Mouse (Mus musculus): ENCODE measurements around the gene Hist2h2aa2. TPM values are rescaled to one million over a fixed set of nuclear protein-coding genes. Genes with fewer than 3 reads are reported as not detected.
A peak's percentile ranks its signal among the peaks of the same experiment; 100 is the strongest.
"Not testable (repeated sequence)": the region's sequence is repeated elsewhere in the genome, so short reads cannot be mapped to it uniquely, and the experiment has no call there.

Hist2h2aa2 gene
- polyA plus RNA-seq (2016; fragmentation: Nextera tagmentation; extraction: Ambion mirVana), result 13.0 and 21.3 TPM in 2 replicates

- Histone ChIP-seq H3K4me3 (peak within 1 kb of the TSS; percentile 41), H3K4me1 (peaks cover 27% of the 10 kb centered on the region), H3K27ac (peak within 1 kb of the TSS; percentile 82)
- H3K36me3 ChIP-seq; H3K9me3 ChIP-seq; H3K27me3 ChIP-seq (ENCODE audit: insufficient read depth, poor library complexity, severe bottlenecking): not testable (repeated sequence)
- peak; percentile 88 for DNase-seq (ENCODE audit: low spot score)
- WGBS, result 4% methylated on average over 31 of the region's 85 CpGs
Observed at GRCm38 (mm10) chr3:96239949-96240798, at the start of gene Hist2h2aa2. TSS of gene Hist2h2aa2 (minus strand) at chr3:96240276.

- no peak for DNase-seq (ENCODE audit: low spot score)
- WGBS, result 63% methylated on average over 3 of the region's 3 CpGs
- H3K9me3 ChIP-seq, result no peaks in the 10 kb centered on the region
- H3K4me3 ChIP-seq, result no peak overlapping the region
- peaks cover 13% of the 10 kb centered on the region for H3K27me3 ChIP-seq (ENCODE audit: insufficient read depth, poor library complexity, severe bottlenecking)
- H3K36me3 ChIP-seq, result no peaks in the 10 kb centered on the region
- H3K27ac ChIP-seq, result no peak overlapping the region
- H3K4me1 ChIP-seq, result peaks cover 3% of the 10 kb centered on the region
Observed at GRCm38 (mm10) chr3:96289201-96289600, 49.1 kb upstream of the Hist2h2aa2 start.

- not testable (repeated sequence) for DNase-seq (ENCODE audit: low spot score); H3K27ac ChIP-seq; H3K36me3 ChIP-seq; H3K9me3 ChIP-seq; H3K4me3 ChIP-seq
- 88% methylated on average over 11 of the region's 11 CpGs for WGBS
- peaks cover 14% of the 10 kb centered on the region for H3K4me1 ChIP-seq
- peaks cover 30% of the 10 kb centered on the region for H3K27me3 ChIP-seq (ENCODE audit: insufficient read depth, poor library complexity, severe bottlenecking)
Observed at GRCm38 (mm10) chr3:96287334-96287733, 47.3 kb upstream of the Hist2h2aa2 start.

- peaks cover 14% of the 10 kb centered on the region for H3K4me1 ChIP-seq
- H3K4me3 ChIP-seq, result peak overlapping the region; percentile 35
- no peaks in the 10 kb centered on the region for H3K36me3 ChIP-seq
- H3K27me3 ChIP-seq (ENCODE audit: insufficient read depth, poor library complexity, severe bottlenecking), result peaks cover 40% of the 10 kb centered on the region
- WGBS, result 15% methylated on average over 4 of the region's 4 CpGs
- no peak overlapping the region for H3K27ac ChIP-seq
- DNase-seq (ENCODE audit: low spot score), result no peak
- H3K9me3 ChIP-seq, result no peaks in the 10 kb centered on the region
Observed at GRCm38 (mm10) chr3:96284457-96284856, 44.4 kb upstream of the Hist2h2aa2 start.

- no peaks in the 10 kb centered on the region for H3K9me3 ChIP-seq
- H3K36me3 ChIP-seq, result no peaks in the 10 kb centered on the region
- no peak overlapping the region for H3K4me3 ChIP-seq
- peaks cover 25% of the 10 kb centered on the region for H3K4me1 ChIP-seq
- H3K27me3 ChIP-seq (ENCODE audit: insufficient read depth, poor library complexity, severe bottlenecking), result peaks cover 34% of the 10 kb centered on the region
- no peak overlapping the region for H3K27ac ChIP-seq
- no peak for DNase-seq (ENCODE audit: low spot score)
- WGBS, result 57% methylated on average over 6 of the region's 6 CpGs
Observed at GRCm38 (mm10) chr3:96280660-96281059, 40.6 kb upstream of the Hist2h2aa2 start.

GRCm38 (mm10) chr3:96277800-96278624 lies 37.9 kb upstream of the Hist2h2aa2 start:
- peak overlapping the region; percentile 69 for H3K4me3 ChIP-seq
- no peaks in the 10 kb centered on the region for H3K36me3 ChIP-seq
- H3K4me1 ChIP-seq, result peaks cover 12% of the 10 kb centered on the region; the same call in 1 of the 2 replicates
- H3K27ac ChIP-seq, result peak overlapping the region; percentile 90
- WGBS, result under 1% methylated on average over 49 of the region's 49 CpGs
- no peaks in the 10 kb centered on the region for H3K9me3 ChIP-seq
- peak; percentile 96 for DNase-seq (ENCODE audit: low spot score)
- H3K27me3 ChIP-seq (ENCODE audit: insufficient read depth, poor library complexity, severe bottlenecking), result peaks cover 18% of the 10 kb centered on the region

GRCm38 (mm10) chr3:96277428-96277799 lies 37.3 kb upstream of the Hist2h2aa2 start:
- Histone ChIP-seq H3K27me3 (ENCODE audit: insufficient read depth, poor library complexity, severe bottlenecking) (peaks cover 12% of the 10 kb centered on the region; the same call in 1 of the 2 replicates), H3K27ac (peak overlapping the region; percentile 90), H3K4me3 (peak overlapping the region; percentile 69), H3K36me3 (no peaks in the 10 kb centered on the region), H3K4me1 (peaks cover 12% of the 10 kb centered on the region; the same call in 1 of the 2 replicates), H3K9me3 (no peaks in the 10 kb centered on the region)
- WGBS, result 13% methylated on average over 8 of the region's 8 CpGs
- DNase-seq (ENCODE audit: low spot score), result no peak

GRCm38 (mm10) chr3:96273591-96274465 lies 33.8 kb upstream of the Hist2h2aa2 start:
- Histone ChIP-seq H3K36me3 (no peaks in the 10 kb centered on the region), H3K27ac (no peak overlapping the region), H3K27me3 (ENCODE audit: insufficient read depth, poor library complexity, severe bottlenecking) (no peaks in the 10 kb centered on the region), H3K4me3 (no peak overlapping the region), H3K9me3 (no peaks in the 10 kb centered on the region), H3K4me1 (peaks cover 14% of the 10 kb centered on the region; the same call in 1 of the 2 replicates)
- DNase-seq (ENCODE audit: low spot score), result no peak
- WGBS, result 80% methylated on average over 17 of the region's 17 CpGs

- peak; percentile 97 for DNase-seq (ENCODE audit: low spot score)
- H3K27me3 ChIP-seq (ENCODE audit: insufficient read depth, poor library complexity, severe bottlenecking), result no peaks in the 10 kb centered on the region
- H3K36me3 ChIP-seq, result no peaks in the 10 kb centered on the region
- WGBS, result under 1% methylated on average over 45 of the region's 45 CpGs
- H3K4me3 ChIP-seq, result peak within 1 kb of the TSS; percentile 61
- H3K27ac ChIP-seq, result peak within 1 kb of the TSS; percentile 91
- H3K9me3 ChIP-seq, result no peaks in the 10 kb centered on the region
- peaks cover 10% of the 10 kb centered on the region; the same call in 1 of the 2 replicates for H3K4me1 ChIP-seq
Observed at GRCm38 (mm10) chr3:96269511-96270474, 29.7 kb upstream of the Hist2h2aa2 start, which contains the start of gene Hist2h2bb. TSS of gene Hist2h2bb (plus strand) at chr3:96269752.

GRCm38 (mm10) chr3:96268776-96269378 lies 28.8 kb upstream of the Hist2h2aa2 start:
- not testable (repeated sequence) for H3K9me3 ChIP-seq; DNase-seq (ENCODE audit: low spot score)
- under 1% methylated on average over 16 of the region's 44 CpGs for whole genome bisulfite sequencing

More at GRCm38 (mm10) chr3:96268776-96269378, 28.8 kb upstream of the Hist2h2aa2 start:
- Histone ChIP-seq H3K27ac (peak overlapping the region; percentile 91), H3K4me1 (peaks cover 19% of the 10 kb centered on the region), H3K4me3 (peak overlapping the region; percentile 61)
- not testable (repeated sequence) for H3K36me3 ChIP-seq; H3K27me3 ChIP-seq (ENCODE audit: insufficient read depth, poor library complexity, severe bottlenecking)

Measured in heart, embryonic 10.5 days (tissue).